Mouse (Mus musculus) embryonic facial prominence, embryonic 13.5 days (tissue): ENCODE data around the gene Tenm3. TPM values are rescaled to one million over a fixed set of nuclear protein-coding genes. Genes with fewer than 3 reads are reported as not detected.

Experiments used
- ATAC-seq: fragments of 200-750 bp; cut with Nextera tagmentation; 2 replicates; pipeline ENCODE4 v1.8.0; 2017; ENCODE audit warnings: low read depth; ENCODE audit not compliant: insufficient number of reproducible peaks, insufficient read depth, low FRiP score, low TSS enrichment
- H3K27ac ChIP-seq: fragments of 300-500 bp; sonication (generic); 2 replicates; pipeline ENCODE4 v1.5.1; 2015; ENCODE audit warnings: moderate library complexity, mild to moderate bottlenecking, inconsistent platforms
- H3K27me3 ChIP-seq: fragments of 300-500 bp; sonication (generic); 2 replicates; pipeline ENCODE4 v1.6.1; 2015; ENCODE audit warnings: mild to moderate bottlenecking, inconsistent platforms
- H3K36me3 ChIP-seq: fragments of 300-500 bp; sonication (generic); 2 replicates; pipeline ENCODE4 v1.6.1; 2015; ENCODE audit warnings: mild to moderate bottlenecking, inconsistent platforms
- H3K4me1 ChIP-seq: fragments of 300-500 bp; sonication (generic); 2 replicates; pipeline ENCODE4 v1.6.1; 2015; ENCODE audit warnings: inconsistent platforms
- H3K4me2 ChIP-seq: fragments of 300-500 bp; sonication (generic); 2 replicates; pipeline ENCODE4 v1.6.1; 2015; ENCODE audit warnings: moderate library complexity, mild to moderate bottlenecking, inconsistent platforms
- H3K4me3 ChIP-seq: fragments of 300-500 bp; sonication (generic); 2 replicates; pipeline ENCODE4 v1.5.1; 2015; ENCODE audit warnings: mild to moderate bottlenecking, inconsistent platforms
- H3K9ac ChIP-seq: fragments of 300-500 bp; sonication (generic); 2 replicates; pipeline ENCODE4 v1.6.1; 2015; ENCODE audit warnings: mild to moderate bottlenecking, inconsistent platforms
- H3K9me3 ChIP-seq: fragments of 300-500 bp; sonication (generic); 2 replicates; pipeline ENCODE4 v1.6.1; 2016; ENCODE audit warnings: inconsistent platforms
- WGBS: fragments of 180-500 bp; shearing (Covaris S2); methylation state at CpG from one replicate; pipeline ENCODE4 v1.1.7; 2015; ENCODE audit warnings: mixed read lengths; 5-methylcytosine and 5-hydroxymethylcytosine counted together
- polyA plus RNA-seq: library from polyadenylated mRNA; unstranded; fragments of >200 nt; fragmentation: Nextera tagmentation; extraction: Ambion mirVana; gene quantifications from 2 replicates; pipeline ENCODE4 v1.2.1, GENCODE M21; 2015

The Tenm3 gene
- polyA plus RNA-seq, 1 experiment from 2014 or later: 53.7 TPM

GRCm38 (mm10) chr8:48649415-48649814 is 194.3 kb downstream of the Tenm3 start:
- Histone ChIP-seq H3K36me3 (no peaks in the 10 kb centered on the region), H3K27ac (no peak overlapping the region)

GRCm38 (mm10) chr8:48646110-48646509 is 197.6 kb downstream of the Tenm3 start:
- peak overlapping the region; percentile 49; the same call in 1 of the 2 replicates for H3K9ac ChIP-seq
- WGBS: 41% methylated on average over 18 of the region's 18 CpGs

More at GRCm38 (mm10) chr8:48649415-48649814, 194.3 kb downstream of the Tenm3 start:
- H3K4me2 ChIP-seq: no peak overlapping the region
- no peaks in the 10 kb centered on the region for H3K27me3 ChIP-seq
- peaks cover 21% of the 10 kb centered on the region for H3K4me1 ChIP-seq
- WGBS: 39% methylated on average over 7 of the region's 7 CpGs
- no peak overlapping the region for H3K9ac ChIP-seq
- ATAC-seq: no peak
- no peak overlapping the region for H3K4me3 ChIP-seq
- no peaks in the 10 kb centered on the region for H3K9me3 ChIP-seq

DNA sequence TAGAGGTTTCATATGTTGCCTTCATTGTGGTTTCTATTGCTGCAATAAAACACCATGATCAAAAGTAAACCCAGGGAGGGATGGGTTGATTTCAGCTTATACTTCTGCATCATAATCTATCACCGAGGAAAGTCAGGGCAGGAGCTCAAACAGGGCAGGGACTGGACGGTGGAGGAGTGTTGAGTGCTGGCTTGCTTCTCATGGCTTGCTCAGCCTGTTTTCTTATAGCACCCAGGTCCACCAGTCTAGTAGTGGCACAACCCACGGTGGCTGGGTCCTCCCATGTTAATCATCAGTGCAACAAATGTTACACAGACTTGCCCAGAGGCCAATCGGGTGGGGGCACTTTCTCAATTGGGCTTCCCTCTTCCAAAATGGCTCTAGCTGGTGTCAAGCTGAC is 205.6 kb downstream of the Tenm3 start:
- WGBS: 77% methylated on average over 4 of the region's 4 CpGs
- H3K9ac ChIP-seq: no peak overlapping the region
- H3K4me3 ChIP-seq: no peak overlapping the region

More at GRCm38 (mm10) chr8:48646110-48646509, 197.6 kb downstream of the Tenm3 start:
- peak overlapping the region; percentile 56 for H3K4me2 ChIP-seq
- peak overlapping the region; percentile 35 for H3K4me3 ChIP-seq
- no peaks in the 10 kb centered on the region for H3K9me3 ChIP-seq
- H3K27me3 ChIP-seq: no peaks in the 10 kb centered on the region
- peaks cover 21% of the 10 kb centered on the region for H3K4me1 ChIP-seq
- H3K36me3 ChIP-seq: no peaks in the 10 kb centered on the region
- H3K27ac ChIP-seq: no peak overlapping the region
- no peak for ATAC-seq

DNA sequence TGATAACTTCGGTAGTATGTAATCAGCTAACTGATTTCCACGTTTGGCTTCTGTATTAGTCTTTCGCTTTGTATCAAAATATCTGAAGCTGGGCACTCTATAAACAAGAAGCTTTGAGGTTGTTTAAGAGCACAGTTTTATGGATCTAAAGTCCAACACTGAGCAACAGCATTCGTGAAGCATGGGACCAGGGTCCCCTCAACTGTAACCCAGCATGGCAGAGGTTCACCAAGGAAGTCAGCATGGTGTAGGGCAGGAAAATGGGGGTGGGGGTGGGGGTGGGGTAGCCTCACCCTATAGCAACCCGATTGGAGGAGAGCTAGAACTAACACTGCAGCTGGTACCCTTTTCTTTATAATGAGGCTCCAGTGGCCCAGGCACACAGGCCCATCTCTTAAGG is 206.8 kb downstream of the Tenm3 start:
- ATAC-seq: no peak
- WGBS: 82% methylated on average over 5 of the region's 5 CpGs
- H3K36me3 ChIP-seq: no peaks in the 10 kb centered on the region
- H3K4me2 ChIP-seq: no peak overlapping the region
- peaks cover 9% of the 10 kb centered on the region for H3K4me1 ChIP-seq
- H3K27me3 ChIP-seq: no peaks in the 10 kb centered on the region
- no peak overlapping the region for H3K27ac ChIP-seq
- H3K9ac ChIP-seq: no peak overlapping the region
- H3K9me3 ChIP-seq: no peaks in the 10 kb centered on the region
- H3K4me3 ChIP-seq: no peak overlapping the region

More for the DNA sequence above, 205.6 kb downstream of the Tenm3 start:
- peaks cover 9% of the 10 kb centered on the region for H3K4me1 ChIP-seq
- H3K27me3 ChIP-seq: no peaks in the 10 kb centered on the region
- ATAC-seq: no peak
- H3K36me3 ChIP-seq: no peaks in the 10 kb centered on the region
- H3K27ac ChIP-seq: no peak overlapping the region
- no peaks in the 10 kb centered on the region for H3K9me3 ChIP-seq
- no peak overlapping the region for H3K4me2 ChIP-seq

- 73% methylated on average over 4 of the region's 4 CpGs for WGBS
Observed at GRCm38 (mm10) chr8:48635815-48636214, 207.9 kb downstream of the Tenm3 start.

GRCm38 (mm10) chr8:48633426-48633825 is 210.3 kb downstream of the Tenm3 start:
- peaks cover 7% of the 10 kb centered on the region for H3K4me1 ChIP-seq
- 23% methylated on average over 8 of the region's 8 CpGs for WGBS

More at GRCm38 (mm10) chr8:48635815-48636214, 207.9 kb downstream of the Tenm3 start:
- Histone ChIP-seq H3K27me3 (no peaks in the 10 kb centered on the region), H3K4me1 (peaks cover 9% of the 10 kb centered on the region), H3K36me3 (no peaks in the 10 kb centered on the region), H3K9ac (no peak overlapping the region), H3K4me3 (no peak overlapping the region), H3K27ac (no peak overlapping the region), H3K4me2 (no peak overlapping the region), H3K9me3 (no peaks in the 10 kb centered on the region)
- no peak for ATAC-seq

GRCm38 (mm10) chr8:48622517-48623153 is 221.1 kb downstream of the Tenm3 start:
- peaks cover 3% of the 10 kb centered on the region; the same call in 1 of the 2 replicates for H3K4me1 ChIP-seq
- H3K9me3 ChIP-seq: no peaks in the 10 kb centered on the region
- no peaks in the 10 kb centered on the region for H3K27me3 ChIP-seq
- H3K9ac ChIP-seq: no peak overlapping the region
- no peak overlapping the region for H3K4me3 ChIP-seq
- no peak for ATAC-seq
- 57% methylated on average over 11 of the region's 11 CpGs for WGBS
- no peak overlapping the region for H3K27ac ChIP-seq
- H3K4me2 ChIP-seq: no peak overlapping the region
- 0 out of 2 replicates have a peak, but pooled peaks cover 4% of the 10 kb centered on the region for H3K36me3 ChIP-seq

More at GRCm38 (mm10) chr8:48633426-48633825, 210.3 kb downstream of the Tenm3 start:
- no peaks in the 10 kb centered on the region for H3K9me3 ChIP-seq
- no peaks in the 10 kb centered on the region for H3K27me3 ChIP-seq
- 0 out of 2 replicates have a peak overlapping the region, but pooled peaks have one; percentile 7 for H3K4me2 ChIP-seq
- no peak for ATAC-seq
- no peak overlapping the region; the same call in 1 of the 2 replicates for H3K27ac ChIP-seq
- no peak overlapping the region for H3K4me3 ChIP-seq
- no peak overlapping the region for H3K9ac ChIP-seq
- no peaks in the 10 kb centered on the region for H3K36me3 ChIP-seq

- Histone ChIP-seq H3K4me2 (peak overlapping the region; percentile 28), H3K36me3 (0 out of 2 replicates have a peak, but pooled peaks cover 4% of the 10 kb centered on the region), H3K27ac (peak overlapping the region; percentile 28), H3K4me3 (no peak overlapping the region), H3K9me3 (no peaks in the 10 kb centered on the region), H3K27me3 (no peaks in the 10 kb centered on the region), H3K4me1 (peaks cover 43% of the 10 kb centered on the region), H3K9ac (no peak overlapping the region)
- WGBS: 14% methylated on average over 8 of the region's 8 CpGs
- ATAC-seq: no peak
Observed at GRCm38 (mm10) chr8:48615088-48615487, 228.7 kb downstream of the Tenm3 start.

- Histone ChIP-seq H3K4me2 (no peak overlapping the region), H3K9ac (no peak overlapping the region), H3K9me3 (no peaks in the 10 kb centered on the region), H3K27me3 (no peaks in the 10 kb centered on the region), H3K4me3 (no peak overlapping the region), H3K36me3 (no peaks in the 10 kb centered on the region), H3K27ac (no peak overlapping the region), H3K4me1 (peaks cover 41% of the 10 kb centered on the region)
- WGBS: 60% methylated on average over 10 of the region's 10 CpGs
- ATAC-seq: no peak
Observed at GRCm38 (mm10) chr8:48611934-48612512, 231.7 kb downstream of the Tenm3 start.

DNA sequence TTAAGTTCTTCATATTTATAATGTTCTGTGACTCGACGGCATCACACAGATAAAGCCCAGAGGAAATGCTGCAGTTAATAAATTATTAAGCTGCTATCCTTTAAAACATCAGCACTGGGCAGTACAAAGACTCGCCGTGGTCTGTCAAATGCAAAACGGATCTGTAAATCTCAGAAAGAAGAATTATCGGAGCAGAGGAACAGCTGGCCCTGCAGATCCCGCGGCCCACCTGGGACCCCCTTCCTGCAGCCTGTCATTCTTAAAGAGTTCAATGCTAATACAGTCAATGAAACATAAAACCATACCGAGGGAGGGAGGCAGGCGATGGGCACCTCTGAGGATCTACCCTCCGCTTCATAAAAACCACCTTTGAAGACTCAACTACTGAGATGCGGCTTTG is 232.6 kb downstream of the Tenm3 start:
- no peaks in the 10 kb centered on the region for H3K9me3 ChIP-seq
- ATAC-seq: no peak
- no peaks in the 10 kb centered on the region for H3K36me3 ChIP-seq
- no peaks in the 10 kb centered on the region for H3K27me3 ChIP-seq
- no peak overlapping the region for H3K27ac ChIP-seq
- 30% methylated on average over 12 of the region's 12 CpGs for WGBS
- no peak overlapping the region for H3K4me3 ChIP-seq
- H3K4me1 ChIP-seq: peaks cover 41% of the 10 kb centered on the region
- H3K9ac ChIP-seq: no peak overlapping the region
- no peak overlapping the region; the same call in 1 of the 2 replicates for H3K4me2 ChIP-seq

- H3K36me3 ChIP-seq: no peaks in the 10 kb centered on the region
- H3K27me3 ChIP-seq: no peaks in the 10 kb centered on the region
- H3K4me3 ChIP-seq: no peak overlapping the region
- peaks cover 40% of the 10 kb centered on the region for H3K4me1 ChIP-seq
- H3K9ac ChIP-seq: no peak overlapping the region
- no peak for ATAC-seq
- no peaks in the 10 kb centered on the region for H3K9me3 ChIP-seq
- WGBS: 73% methylated on average over 6 of the region's 6 CpGs
- H3K27ac ChIP-seq: no peak overlapping the region
- no peak overlapping the region for H3K4me2 ChIP-seq
Observed at GRCm38 (mm10) chr8:48610316-48610715, 233.4 kb downstream of the Tenm3 start.

GRCm38 (mm10) chr8:48609684-48610083 is 234.1 kb downstream of the Tenm3 start:
- H3K27me3 ChIP-seq: no peaks in the 10 kb centered on the region
- H3K27ac ChIP-seq: no peak overlapping the region
- no peak overlapping the region for H3K9ac ChIP-seq
- ATAC-seq: no peak
- H3K9me3 ChIP-seq: no peaks in the 10 kb centered on the region
- WGBS: 85% methylated on average over 4 of the region's 4 CpGs
- H3K36me3 ChIP-seq: no peaks in the 10 kb centered on the region
- no peak overlapping the region for H3K4me2 ChIP-seq
- H3K4me3 ChIP-seq: no peak overlapping the region
- H3K4me1 ChIP-seq: peaks cover 34% of the 10 kb centered on the region
